Mouse (Mus musculus) G1E (cell line): ENCODE measurements around the gene Slc23a2.

Experiments
- CTCF ChIP-seq: IDR thresholded peaks from 2 replicates; pipeline ENCODE4 v1.5.1; 2012; ENCODE audit warnings: low read depth, low read length, inconsistent platforms, mixed read lengths
- GATA1 ChIP-seq: IDR thresholded peaks from 2 replicates; pipeline ENCODE4 v1.6.1; 2012; ENCODE audit warnings: borderline replicate concordance, low read length, inconsistent platforms, mixed read lengths
- TAL1 ChIP-seq: conservative IDR thresholded peaks from 2 replicates; pipeline ENCODE4 v1.6.1; 2012; ENCODE audit warnings: low read depth, low read length, inconsistent platforms, mixed read lengths

- TF ChIP-seq TAL1 (no peak), CTCF (no peak), GATA1 (no peak)
Measured at GRCm38 (mm10) chr2:132022621-132023020, 122.3 kb downstream of the Slc23a2 start.
